Mouse (Mus musculus) frontal cortex, postnatal 10 days (tissue): Measurements from ENCODE around the gene Tspan18.

Experiments
- DNase-seq, 2 experiments: peaks; one replicate each; pipeline ENCODE4 v3.0.0; 2022; ENCODE audit warnings: low spot score in 2 of 2, mixed read lengths in 1 of 2

The Tspan18 gene

GRCm38 (mm10) chr2:93266565-93267169 is 67.6 kb downstream of the Tspan18 start:
- no peak for DNase-seq

GRCm38 (mm10) chr2:93262291-93263285 is 71.7 kb downstream of the Tspan18 start:
- DNase-seq, result no peak

GRCm38 (mm10) chr2:93261521-93262290 is 72.6 kb downstream of the Tspan18 start:
- DNase-seq, result no peak

- no peak for DNase-seq
Observed at GRCm38 (mm10) chr2:93257634-93258033, 76.7 kb downstream of the Tspan18 start.

- DNase-seq, result no peak
Observed at GRCm38 (mm10) chr2:93256735-93257405, 77.4 kb downstream of the Tspan18 start.

GRCm38 (mm10) chr2:93252356-93252755 is 81.9 kb downstream of the Tspan18 start:
- DNase-seq, result peak; percentile 29 to 36

- DNase-seq, result no peak
Observed at GRCm38 (mm10) chr2:93250611-93251010, 83.7 kb downstream of the Tspan18 start.

- no peak for DNase-seq
Observed at GRCm38 (mm10) chr2:93249058-93249457, 85.2 kb downstream of the Tspan18 start.

GRCm38 (mm10) chr2:93244090-93244443 is 90.2 kb downstream of the Tspan18 start:
- DNase-seq, result no peak

GRCm38 (mm10) chr2:93243439-93244089 is 90.7 kb downstream of the Tspan18 start:
- DNase-seq, result no peak

GRCm38 (mm10) chr2:93242166-93242565 is 92.1 kb downstream of the Tspan18 start:
- DNase-seq, result no peak

GRCm38 (mm10) chr2:93238864-93239263 is 95.4 kb downstream of the Tspan18 start:
- no peak for DNase-seq

GRCm38 (mm10) chr2:93237055-93237454 is 97.2 kb downstream of the Tspan18 start:
- DNase-seq, result no peak

GRCm38 (mm10) chr2:93232141-93232540 is 102.2 kb downstream of the Tspan18 start:
- no peak for DNase-seq

- DNase-seq, result no peak
Observed at GRCm38 (mm10) chr2:93228480-93228824, 105.9 kb downstream of the Tspan18 start.

GRCm38 (mm10) chr2:93227713-93228479 is 106.4 kb downstream of the Tspan18 start:
- DNase-seq, result peak in 1 of 2 experiments; percentile 41

- peak; percentile 52 to 80 for DNase-seq
Observed at GRCm38 (mm10) chr2:93226606-93227595, 107.4 kb downstream of the Tspan18 start.

GRCm38 (mm10) chr2:93223463-93223862 is 110.8 kb downstream of the Tspan18 start:
- no peak for DNase-seq

GRCm38 (mm10) chr2:93220447-93220846 is 113.9 kb downstream of the Tspan18 start:
- no peak for DNase-seq
